Mouse (Mus musculus) erythroblast, embryonic 14.5 days (primary cell): ENCODE data around the gene Adamtsl3.

Experiments used
- GATA1 ChIP-seq: IDR thresholded peaks from 2 replicates; pipeline ENCODE4 v1.6.1; 2012; ENCODE audit warnings: low read length, inconsistent platforms, mixed read lengths
- TAL1 ChIP-seq: IDR thresholded peaks from 3 replicates; pipeline ENCODE4 v1.6.1; 2012; ENCODE audit warnings: low read length, inconsistent platforms, mixed read lengths

DNA sequence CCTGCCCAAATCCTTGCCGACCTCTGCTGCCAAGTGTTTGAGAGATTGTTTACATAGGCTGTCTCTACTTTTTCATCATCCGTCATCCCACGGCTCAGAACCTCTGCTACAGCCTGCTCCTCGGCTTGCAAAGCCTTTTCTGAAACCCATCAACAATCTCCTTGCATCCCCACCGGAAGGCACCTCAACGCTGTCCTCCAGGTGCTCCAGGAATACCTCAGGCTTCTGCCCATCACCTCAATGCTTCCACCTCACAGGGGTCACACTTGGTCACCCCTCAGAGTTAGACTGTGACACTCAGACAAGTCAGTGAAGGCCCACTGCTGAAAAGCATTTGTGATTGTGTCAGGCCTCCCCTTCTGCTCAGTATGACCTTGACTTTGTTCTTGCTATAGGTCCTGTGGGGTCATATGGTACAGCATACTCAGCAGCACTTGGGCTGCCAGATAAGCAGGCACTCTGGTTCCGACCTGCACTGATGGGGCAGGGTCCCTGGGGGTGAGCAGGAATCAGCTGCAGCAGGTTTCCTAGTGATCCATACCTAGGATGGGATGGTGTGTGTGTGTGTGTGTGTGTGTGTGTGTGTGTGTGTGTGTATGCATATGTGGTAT is 150.0 kb downstream of the Adamtsl3 start:
- TF ChIP-seq TAL1 (no peak), GATA1 (no peak)
